Mouse (Mus musculus) gastrocnemius, adult 8-10 months (tissue): Measurements from ENCODE around the gene Dok1. TPM values are rescaled to one million over a fixed set of nuclear protein-coding genes. Genes with fewer than 3 reads are reported as not detected.

Source experiments
- microRNA-seq: library from miRNA; unstranded; fragments of <30 nt; microRNA quantifications from one replicate; pipeline ENCODE4 v1.2.0, GENCODE M21; 2022
- total RNA-seq, 4 experiments: library from RNA; stranded (reverse); gene quantifications; 2 replicates each; pipeline ENCODE4 v1.2.4; 2022

Dok1 gene
- total RNA-seq, 4 experiments from 2014 or later, result 0.56 to 1.2 (median 1.1) TPM

Small RNA genes lying within 50 kb of the gene (microRNA-seq; reads per million reads assigned to microRNA genes)
- gene Mir7040, result not detected

Other genes starting within 250 kb of the Dok1 start
- under 1 TPM in 1 of 4 experiments, not detected in 3; 0.61 TPM for gene Sema4f, start 93.7 kb downstream of the Dok1 start, total RNA-seq
- not detected for gene M1ap, start 86.6 kb downstream of the Dok1 start, total RNA-seq
- 1 to 10 TPM in 3 of 4 experiments, under 1 TPM in 1; 0.97 to 1.5 (median 1.3) TPM for gene Loxl3, start 702 bp upstream of the Dok1 start, total RNA-seq
- gene Aup1, start 21.1 kb upstream of the Dok1 start, total RNA-seq, result 100 to 1,000 TPM in 2 of 4 experiments, 10 to 100 TPM in 2; 91.1 to 109 (median 102) TPM
- 10 to 100 TPM; 16.6 to 16.9 (median 16.7) TPM for gene Htra2, start 21.8 kb upstream of the Dok1 start, total RNA-seq
- gene Dqx1, start 24.4 kb upstream of the Dok1 start, total RNA-seq, result under 1 TPM; 0.24 to 0.52 (median 0.33) TPM
- gene Tlx2, start 36.8 kb upstream of the Dok1 start, total RNA-seq, result not detected
- gene Pcgf1, start 44.4 kb upstream of the Dok1 start, total RNA-seq, result 1 to 10 TPM; 6.2 to 9.4 (median 7.5) TPM
- under 1 TPM in 2 of 4 experiments, not detected in 2; 0.63 to 0.94 TPM for gene Lbx2, start 52.9 kb upstream of the Dok1 start, total RNA-seq
- 1 to 10 TPM in 3 of 4 experiments, not detected in 1; 1.1 to 2.3 (median 1.3) TPM for gene Ccdc142, start 68.1 kb upstream of the Dok1 start, total RNA-seq
- gene Gm42688, start 68.1 kb upstream of the Dok1 start, total RNA-seq, result under 1 TPM; 0.60 to 0.99 (median 0.82) TPM
- gene Mrpl53, start 75.6 kb upstream of the Dok1 start, total RNA-seq, result 100 to 1,000 TPM; 102 to 112 (median 107) TPM
- 1 to 10 TPM; 5.3 to 5.9 (median 5.5) TPM for gene Mogs, start 82.0 kb upstream of the Dok1 start, total RNA-seq
- 10 to 100 TPM; 39.1 to 50.7 (median 45.1) TPM for gene Wbp1, start 88.1 kb upstream of the Dok1 start, total RNA-seq
- 10 to 100 TPM; 14.3 to 18.2 (median 16.2) TPM for gene Ino80b, start 92.0 kb upstream of the Dok1 start, total RNA-seq
- gene Rtkn, start 102.0 kb upstream of the Dok1 start, total RNA-seq, result 10 to 100 TPM in 3 of 4 experiments, 1 to 10 TPM in 1; 9.0 to 12.2 (median 10.9) TPM
- 1 to 10 TPM in 3 of 4 experiments, under 1 TPM in 1; 0.87 to 2.3 (median 1.1) TPM for gene Wdr54, start 122.9 kb upstream of the Dok1 start, total RNA-seq
- gene 1700003E16Rik, start 122.9 kb upstream of the Dok1 start, total RNA-seq, result under 1 TPM in 2 of 4 experiments, not detected in 2; 0.13 to 0.15 TPM
- 100 to 1,000 TPM; 117 to 131 (median 127) TPM for gene Dctn1, start 132.4 kb upstream of the Dok1 start, total RNA-seq
- not detected for gene Slc4a5, start 186.4 kb upstream of the Dok1 start, total RNA-seq